In genomic region chr15:78402423-78402822, GRCm38 (mm10) we compare ENCODE assay signal across 12 mouse cellular contexts. TPM values are rescaled to one million over a fixed set of nuclear protein-coding genes. Genes with fewer than 3 reads are reported as not detected.
DNase-seq lines count a peak whose midpoint lies in the region; ATAC-seq and TF ChIP-seq lines count a peak whose summit lies in the region.
"Had no signal": no experiment of that assay in that cellular context is flagged by ENCODE, and none has a peak within 500 bp of the region (broad histone marks: within the 10 kb centered on the region; RNA-seq: fewer than 3 reads in every experiment).

No protein-coding gene starts in this region.

- no peak for TF ChIP-seq POLR2A in thymus, adult 2 months (IDR thresholded peaks at IDR 0.05; ENCODE audit: control insufficient read depth, extremely low read depth, insufficient read depth, low read length, poor library complexity)

- no peak overlapping the region for H3K9ac ChIP-seq in heart, embryonic 14.5 days (ENCODE audit: low read length)
- H3K9ac ChIP-seq: midbrain, embryonic 13.5 days had no signal

- WGBS in heart, embryonic 14.5 days, result 59% methylated on average over 7 of the region's 7 CpGs
- WGBS in thymus, adult 2 months, result 90% methylated on average over 7 of the region's 7 CpGs

- no peaks in the 10 kb centered on the region for H3K27me3 ChIP-seq in heart, embryonic 14.5 days (ENCODE audit: control insufficient read depth, insufficient read depth, low read length)
- H3K27me3 ChIP-seq in thymus, adult 2 months (ENCODE audit: control insufficient read depth, insufficient read depth, low read length), result no peaks in the 10 kb centered on the region
- H3K27me3 ChIP-seq: midbrain, embryonic 13.5 days had no signal

- H3K9me3 ChIP-seq in heart, embryonic 14.5 days (ENCODE audit: control insufficient read depth, low read length), result no peaks in the 10 kb centered on the region
- H3K9me3 ChIP-seq: midbrain, embryonic 13.5 days had no signal

- ATAC-seq in heart, embryonic 14.5 days (ENCODE audit: insufficient number of reproducible peaks, insufficient read depth, low FRiP score, low read depth), result no peak
- no peak for ATAC-seq in erythroid progenitor cell, adult 5-6 weeks (replicated peaks; ENCODE audit: low FRiP score, poor library complexity, severe bottlenecking)
- ATAC-seq: midbrain, embryonic 13.5 days had no signal

- H3K4me1 ChIP-seq in heart, embryonic 14.5 days (ENCODE audit: control insufficient read depth in 2 of 2, insufficient read depth in 2 of 2, low read length in 2 of 2), result peaks cover 34 to 47% of the 10 kb centered on the region in 2 experiments
- H3K4me1 ChIP-seq in thymus, adult 2 months (replicated peaks; ENCODE audit: control insufficient read depth, insufficient read depth, low read length), result peaks cover 22% of the 10 kb centered on the region

- no peak overlapping the region for H3K4me2 ChIP-seq in heart, embryonic 14.5 days (ENCODE audit: low read length)
- H3K4me2 ChIP-seq: midbrain, embryonic 13.5 days had no signal

- H3K36me3 ChIP-seq in heart, embryonic 14.5 days (ENCODE audit: control insufficient read depth, insufficient read depth, low read length), result no peaks in the 10 kb centered on the region
- no peaks in the 10 kb centered on the region for H3K36me3 ChIP-seq in thymus, adult 2 months (ENCODE audit: control insufficient read depth, insufficient read depth, low read length)
- H3K36me3 ChIP-seq: midbrain, embryonic 13.5 days had no signal

- no peak for TF ChIP-seq CTCF in thymus, adult 2 months (IDR thresholded peaks at IDR 0.05; ENCODE audit: borderline replicate concordance, control insufficient read depth, extremely low read depth, insufficient read depth, low read length, poor library complexity)

- H3K4me3 ChIP-seq in heart, embryonic 14.5 days (ENCODE audit: control insufficient read depth in 1 of 2, insufficient read depth in 1 of 2, low read depth in 1 of 2, low read length in 2 of 2), result no peak overlapping the region
- no peak overlapping the region for H3K4me3 ChIP-seq in thymus, adult 2 months (ENCODE audit: control insufficient read depth, insufficient read depth, low read length)
- H3K4me3 ChIP-seq: midbrain, embryonic 13.5 days had no signal

- no peak for DNase-seq in heart, postnatal 25 days (ENCODE audit: low spot score)
- DNase-seq in adrenal gland, postnatal 36 days, result peak; percentile 79 to 89
- peak; percentile 49 for DNase-seq in kidney, postnatal 10 days
- DNase-seq in lung, postnatal 10 days, result peak; percentile 87
- no peak for DNase-seq in c-Kit-positive CD71-positive TER-119-positive erythroid progenitor cells, embryonic 14.5 days (ENCODE audit: low spot score)
- no peak for DNase-seq in thymus, adult 2 months

- peak overlapping the region; percentile 39 to 50; a peak in 3 of 4 replicates for H3K27ac ChIP-seq in heart, embryonic 14.5 days (replicated peaks in 1 of 2; ENCODE audit: control insufficient read depth in 1 of 2, insufficient read depth in 1 of 2, low read depth in 2 of 2, low read length in 2 of 2)
- no peak overlapping the region for H3K27ac ChIP-seq in thymus, adult 2 months (ENCODE audit: control insufficient read depth, insufficient read depth, low read length)
- H3K27ac ChIP-seq: midbrain, embryonic 13.5 days had no signal

- intact Hi-C loops in heart, postnatal 25 days (cut with DNase I), result no loop called here

RNA-seq across cellular contexts. Expression of gene Tst, which starts 3.3 kb away (rescaled TPM):
- polyA plus RNA-seq in heart, embryonic 14.5 days (2014; fragmentation: Nextera tagmentation; extraction: Ambion mirVana), result 18.2 and 18.9 TPM in 2 replicates
- total RNA-seq in heart, postnatal 25 days (2021), result 10 to 100 TPM; 16.5 to 21.1 TPM
- 100 to 1,000 TPM; 276 to 330 TPM for total RNA-seq in adrenal gland, postnatal 36 days (2021)
- 44.5 and 58.0 TPM in 2 replicates for polyA plus RNA-seq in thymus, adult 2 months (2012; rRNA removed)
- 29.3 and 42.2 TPM in 2 replicates for total RNA-seq in erythroid progenitor cell, adult 5-6 weeks (2015; ENCODE audit: low replicate concordance)
- 15.8 and 20.8 TPM in 2 replicates for total RNA-seq in erythroid progenitor cell, adult 5-6 weeks (2017; ENCODE audit: low replicate concordance)

RNA-seq across cellular contexts. Expression of gene Mpst, which starts 3.8 kb away (rescaled TPM):
- polyA plus RNA-seq in heart, embryonic 14.5 days (2014; fragmentation: Nextera tagmentation; extraction: Ambion mirVana), result 1.9 and 2.2 TPM in 2 replicates
- total RNA-seq in heart, postnatal 25 days (2021), result 10 to 100 TPM; 39.1 to 39.6 TPM
- 10 to 100 TPM; 38.8 to 57.7 TPM for total RNA-seq in adrenal gland, postnatal 36 days (2021)
- polyA plus RNA-seq in thymus, adult 2 months (2012; rRNA removed), result 188 and 195 TPM in 2 replicates
- total RNA-seq in erythroid progenitor cell, adult 5-6 weeks (2015; ENCODE audit: low replicate concordance), result 32.8 and 35.2 TPM in 2 replicates
- 45.6 and 67.9 TPM in 2 replicates for total RNA-seq in erythroid progenitor cell, adult 5-6 weeks (2017; ENCODE audit: low replicate concordance)

RNA-seq across cellular contexts. Expression of gene Tex33, which starts 6.7 kb away (rescaled TPM):
- not detected in 2 replicates for polyA plus RNA-seq in heart, embryonic 14.5 days (2014; fragmentation: Nextera tagmentation; extraction: Ambion mirVana)
- not detected for total RNA-seq in heart, postnatal 25 days (2021)
- total RNA-seq in adrenal gland, postnatal 36 days (2021), result not detected
- polyA plus RNA-seq in thymus, adult 2 months (2012; rRNA removed), result 0.46 and 0.50 TPM in 2 replicates
- not detected in 2 replicates for total RNA-seq in erythroid progenitor cell, adult 5-6 weeks (2015; ENCODE audit: low replicate concordance)
- not detected in 2 replicates for total RNA-seq in erythroid progenitor cell, adult 5-6 weeks (2017; ENCODE audit: low replicate concordance)
- polyA plus RNA-seq: brain, embryonic 14.5 days; erythroblast, embryonic 14.5 days; midbrain, embryonic 13.5 days; small intestine, adult 2 months had no signal

RNA-seq across cellular contexts. Expression of gene Kctd17, which starts 25.9 kb away (rescaled TPM):
- 21.2 and 22.0 TPM in 2 replicates for polyA plus RNA-seq in heart, embryonic 14.5 days (2014; fragmentation: Nextera tagmentation; extraction: Ambion mirVana)
- 10 to 100 TPM; 35.4 to 37.3 TPM for total RNA-seq in heart, postnatal 25 days (2021)
- total RNA-seq in adrenal gland, postnatal 36 days (2021), result 10 to 100 TPM; 78.2 to 96.3 TPM
- polyA plus RNA-seq in thymus, adult 2 months (2012; rRNA removed), result 77.8 and 78.0 TPM in 2 replicates
- total RNA-seq in erythroid progenitor cell, adult 5-6 weeks (2015; ENCODE audit: low replicate concordance), result 2.2 and 14.7 TPM in 2 replicates
- total RNA-seq in erythroid progenitor cell, adult 5-6 weeks (2017; ENCODE audit: low replicate concordance), result not detected in 2 replicates

Comparison
In these comparisons a context has a peak if more than half of its experiments do, and no peak if none do; other contexts are left out.
1. DNase-seq: peak in adrenal gland, postnatal 36 days (2 of 2), kidney, postnatal 10 days (single experiment) and lung, postnatal 10 days (single experiment); none in heart, postnatal 25 days (single experiment), c-Kit-positive CD71-positive TER-119-positive erythroid progenitor cells, embryonic 14.5 days (single experiment) and thymus, adult 2 months (single experiment).
2. RNA of gene Tst, which starts 3.3 kb away (total RNA-seq): 276 to 330 TPM in adrenal gland, postnatal 36 days; 15.8 to 42.2 TPM in erythroid progenitor cell, adult 5-6 weeks and 16.5 to 21.1 TPM in heart, postnatal 25 days; every median in the first group is over 4 times any median in the second.